Mouse (Mus musculus) left cerebral cortex, postnatal 14 days (tissue): ENCODE results near the gene Eif2b3. TPM values are rescaled to one million over a fixed set of nuclear protein-coding genes. Genes with fewer than 3 reads are reported as not detected.

Experiments
- DNase-seq, 2 experiments: peaks; one replicate each; pipeline ENCODE4 v3.0.0; 2021 to 2022; ENCODE audit warnings: low spot score in 2 of 2, mixed read lengths in 1 of 2
- intact Hi-C: fragments of 180-260 bp; cut with DNase I; formaldehyde crosslinking; loops from one replicate; pipeline ENCODE4 v1.15.1; 2025
- long read RNA-seq, 2 experiments: library from polyadenylated mRNA; stranded (forward); transcript quantifications; one replicate each; pipeline ENCODE4 v2.0.0; 2021
- total RNA-seq, 2 experiments: library from RNA; stranded (reverse); gene quantifications; 2 replicates each; pipeline ENCODE4 v1.2.3; 2021

Gene Eif2b3
- total RNA-seq = 10 to 100 TPM; 18.9 to 20.5 TPM
- long read RNA-seq, experiment 1, transcript Eif2b3-203 (12 exons, 1,555 nt) = major isoform, 33 of 41 reads
- long read RNA-seq, experiment 1, partial matches to known transcripts = 2 of 41 reads
- long read RNA-seq, experiment 1, other reads (novel, unspliced or antisense) = 4 of 41 reads
- long read RNA-seq, experiment 2, transcript Eif2b3-203 (12 exons, 1,555 nt) = major isoform, 18 of 26 reads
- long read RNA-seq, experiment 2, partial matches to known transcripts = 2 of 26 reads
- long read RNA-seq, experiment 2, other reads (novel, unspliced or antisense) = 5 of 26 reads

DNA sequence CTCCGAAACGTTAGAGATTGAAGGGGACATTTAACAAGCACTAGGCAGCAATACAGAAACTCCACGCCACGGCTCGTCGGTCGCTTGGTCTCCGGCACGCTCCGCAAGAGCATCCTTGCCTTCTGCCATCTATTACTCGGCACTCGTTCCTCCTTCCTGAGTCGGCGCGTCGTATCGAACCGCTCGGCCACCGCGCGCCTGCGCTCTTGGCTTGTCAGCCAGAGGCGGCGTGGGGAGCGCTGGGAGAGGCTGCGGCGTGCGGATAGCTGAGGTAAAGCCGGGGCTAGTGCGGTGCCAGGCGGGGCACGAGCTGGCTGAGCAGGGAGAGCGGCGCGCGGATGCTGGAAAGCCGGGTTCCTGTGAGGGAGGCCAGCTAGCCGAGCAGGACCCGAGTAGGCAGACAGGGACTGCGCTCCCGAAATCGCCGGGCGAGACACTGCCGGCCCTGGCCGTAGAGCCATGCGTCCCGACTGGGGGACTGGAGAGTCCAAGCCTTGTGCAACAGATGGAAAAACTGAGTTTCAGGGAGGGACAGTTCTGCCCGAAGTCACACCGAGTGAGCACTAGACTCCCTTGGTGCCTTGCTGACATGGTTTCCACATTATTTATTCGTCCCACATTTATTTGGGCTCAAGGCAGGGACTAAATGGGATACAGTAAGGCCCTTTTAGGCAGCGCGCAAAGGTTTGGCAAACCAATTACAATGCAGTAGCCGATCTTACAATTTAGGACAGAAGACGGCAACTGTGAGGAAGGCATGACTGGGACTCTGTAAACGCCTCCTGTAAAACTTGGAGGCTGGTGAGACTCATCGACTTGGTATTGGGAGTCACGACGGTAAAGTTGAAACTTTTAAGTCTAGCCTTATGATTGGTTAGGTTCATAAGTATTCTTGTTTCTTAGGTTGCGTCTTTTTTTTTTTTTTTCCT lies at the start of gene Eif2b3:
Gene Eif2b3, plus strand, starts transcription at position 197 of the 929 bp plus-strand sequence.
- DNase-seq = peak; percentile 89 to 92
- intact Hi-C loops = no loop called here

DNA sequence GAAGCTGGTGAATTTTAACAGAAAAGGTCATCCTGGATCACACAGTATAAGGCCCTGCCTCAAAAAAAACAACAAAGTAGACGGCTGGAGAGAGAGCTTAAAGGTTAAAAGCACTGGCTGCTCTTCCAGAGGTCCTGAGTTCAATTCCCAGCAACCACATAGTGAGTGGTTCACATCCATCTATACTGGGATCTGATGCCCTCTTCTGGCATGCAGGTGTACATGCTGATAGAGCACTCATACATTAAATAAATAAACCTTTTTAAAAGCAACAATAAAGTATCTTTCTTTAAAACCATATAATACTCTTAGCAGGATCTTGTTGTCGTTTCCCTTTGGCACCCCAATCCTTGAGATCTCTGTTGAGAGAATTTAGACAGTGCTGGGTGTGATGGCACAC lies 42.7 kb upstream of the Eif2b3 start:
- intact Hi-C loops = no loop called here
- DNase-seq = no peak

DNA sequence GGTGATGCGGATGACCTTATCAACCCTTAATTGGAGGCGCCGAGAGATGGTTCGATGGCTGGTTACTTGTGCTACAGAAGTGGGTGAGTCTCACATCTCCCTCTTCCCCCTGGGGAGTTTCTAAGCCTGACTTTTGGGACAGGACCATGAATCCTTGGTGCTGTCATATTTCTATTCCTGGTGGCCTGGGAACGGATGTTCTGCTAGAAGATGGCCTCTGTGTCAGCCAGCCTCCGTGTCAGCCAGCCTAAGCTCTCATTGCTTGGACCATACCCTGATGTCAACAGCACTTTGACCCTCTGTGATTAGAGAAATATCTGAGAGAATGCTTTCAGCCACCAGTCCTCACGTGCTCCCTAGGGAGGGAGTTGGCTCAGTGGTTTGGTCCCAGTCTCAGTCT lies 33.5 kb upstream of the Eif2b3 start:
- no peak for DNase-seq
- intact Hi-C loops = loop anchor here (5.0 kb wide), 2 partner anchors 108 to 263 kb away; partner anchors contain the start of genes Tesk2 and Zswim5

DNA sequence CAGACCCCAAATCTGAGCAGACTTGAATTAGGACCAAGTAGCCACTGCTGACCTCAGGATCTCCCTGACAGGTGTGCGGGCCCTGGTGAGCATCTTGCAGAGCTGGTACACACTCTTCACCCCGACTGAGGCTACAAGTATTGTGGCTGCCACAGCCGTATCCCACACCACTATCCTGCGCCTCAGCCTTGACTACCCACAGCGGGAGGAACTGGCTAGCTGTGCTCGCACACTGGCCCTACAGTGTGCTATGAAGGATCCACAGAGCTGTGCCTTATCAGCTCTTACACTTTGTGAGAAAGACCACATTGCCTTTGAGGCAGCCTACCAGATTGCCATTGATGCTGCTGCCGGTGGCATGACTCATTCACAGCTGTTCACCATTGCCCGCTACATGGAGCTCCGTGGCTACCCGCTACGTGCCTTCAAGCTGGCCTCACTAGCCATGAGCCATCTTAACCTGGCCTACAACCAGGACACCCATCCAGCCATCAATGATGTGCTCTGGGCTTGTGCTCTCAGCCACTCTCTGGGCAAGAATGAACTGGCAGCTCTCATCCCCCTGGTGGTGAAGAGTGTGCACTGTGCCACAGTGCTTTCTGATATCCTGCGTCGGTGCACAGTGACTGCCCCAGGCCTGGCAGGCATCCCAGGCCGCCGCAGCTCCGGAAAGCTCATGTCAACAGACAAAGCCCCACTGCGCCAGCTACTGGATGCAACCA lies 32.6 kb upstream of the Eif2b3 start:
- peak; percentile 75 to 83 for DNase-seq
- intact Hi-C loops = loop anchor here (5.0 kb wide), 2 partner anchors 109 to 264 kb away; partner anchors contain the start of genes Tesk2 and Zswim5

DNA sequence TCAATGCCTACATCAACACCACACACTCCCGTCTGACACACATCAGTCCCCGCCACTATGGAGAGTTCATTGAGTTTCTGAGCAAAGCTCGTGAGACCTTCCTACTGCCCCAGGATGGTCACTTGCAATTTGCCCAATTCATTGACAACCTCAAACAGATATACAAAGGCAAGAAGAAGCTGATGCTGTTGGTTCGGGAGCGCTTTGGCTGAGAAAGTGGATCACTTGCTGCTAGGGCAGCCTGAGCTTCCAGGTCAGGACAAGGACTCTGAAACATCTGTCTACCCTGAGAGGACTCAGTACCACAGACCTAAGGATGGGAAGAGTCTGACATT lies 32.1 kb upstream of the Eif2b3 start:
- intact Hi-C loops = loop anchor here (5.0 kb wide), 2 partner anchors 110 to 265 kb away; partner anchors contain the start of genes Tesk2 and Zswim5
- no peak for DNase-seq

DNA sequence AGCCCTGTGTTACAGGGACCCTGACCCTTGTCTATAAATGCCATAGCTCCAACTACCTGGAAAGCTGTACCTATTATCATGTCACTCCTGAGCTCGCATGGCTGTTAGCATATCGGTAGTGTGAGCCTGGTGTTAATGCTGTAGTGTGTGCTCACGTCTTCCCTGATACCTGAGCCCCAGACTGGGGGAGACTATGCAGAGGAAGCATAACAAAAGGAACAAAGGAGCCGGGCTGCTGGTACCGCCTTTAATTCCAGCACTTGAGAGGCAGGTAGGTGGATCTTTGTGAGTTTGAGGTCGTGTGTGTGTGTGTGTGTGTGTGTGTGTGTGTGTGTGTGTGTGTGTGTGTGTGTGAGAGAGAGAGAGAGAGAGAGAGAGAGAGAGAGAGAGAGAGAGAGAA lies 29.5 kb upstream of the Eif2b3 start:
- intact Hi-C loops = loop anchor here (5.0 kb wide), 2 partner anchors 112 to 267 kb away; partner anchors contain the start of genes Tesk2 and Zswim5
- DNase-seq = no peak

DNA sequence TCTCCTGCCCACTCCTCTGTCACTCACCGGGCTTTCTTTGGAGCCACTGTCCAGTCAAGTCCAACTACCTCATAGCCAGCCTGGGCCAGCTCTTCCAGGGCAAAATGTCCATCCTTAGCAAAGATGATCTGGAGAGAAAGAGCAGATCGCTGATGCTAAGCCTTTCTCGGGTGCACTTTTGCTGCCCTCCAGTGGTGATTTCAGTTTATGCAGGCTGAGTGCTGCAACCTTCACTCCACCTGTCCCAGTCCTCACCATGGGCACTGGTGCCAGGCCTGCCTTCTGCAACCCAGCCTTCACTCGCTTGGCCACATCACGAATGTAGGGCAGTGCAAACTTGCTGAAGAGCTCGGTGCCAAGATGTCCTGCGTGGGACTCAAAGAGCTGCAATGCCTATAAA lies 27.8 kb upstream of the Eif2b3 start:
- peak; percentile 84 to 88 for DNase-seq
- intact Hi-C loops = loop anchor here (1.0 kb wide), 1 partner anchor 164 kb away; no protein-coding TSS in a partner anchor

DNA sequence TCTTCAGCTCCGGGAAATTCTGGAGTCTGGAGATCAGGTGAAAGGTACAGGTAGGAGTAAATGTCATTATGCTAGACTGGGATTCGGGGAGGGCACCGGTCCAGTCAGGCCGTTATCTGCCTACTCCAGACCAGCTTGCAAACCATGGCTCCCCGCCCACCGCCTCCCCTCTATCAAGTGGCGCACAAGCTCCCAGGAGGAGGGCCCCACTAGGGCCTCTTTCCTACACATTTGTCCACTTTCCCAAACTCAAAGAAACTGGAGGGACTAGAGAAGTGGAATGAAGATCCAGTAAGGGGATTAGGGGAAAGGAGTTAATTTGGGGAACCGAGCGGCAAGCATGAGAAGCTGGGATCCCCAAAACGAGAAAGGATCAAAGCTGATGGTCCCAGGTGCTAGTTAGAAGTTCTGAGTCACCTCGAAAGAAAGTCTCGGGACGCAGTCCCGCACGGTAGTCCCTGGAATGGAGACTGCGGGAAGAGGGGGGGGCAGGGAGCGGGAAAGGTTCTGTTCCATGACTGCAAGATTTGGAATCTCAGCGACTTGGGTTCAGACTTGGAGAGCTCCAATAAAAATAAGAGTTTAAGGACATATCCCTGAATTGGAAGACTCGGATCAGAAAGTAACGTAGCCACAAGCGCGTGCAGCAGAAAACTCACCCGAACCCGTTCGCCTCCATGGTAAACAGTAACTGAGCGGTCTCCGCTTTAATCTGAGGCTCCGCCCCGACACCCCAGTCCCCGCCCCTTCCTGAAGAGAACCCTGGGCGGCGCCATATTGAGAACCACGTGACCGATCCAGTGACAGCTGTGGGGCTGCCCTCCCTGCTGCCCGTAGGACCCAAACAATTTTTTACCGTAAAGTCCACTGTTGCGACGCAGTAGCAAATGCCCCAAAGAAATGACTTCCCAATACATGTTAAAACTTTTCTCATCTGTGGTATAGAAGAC lies 25.3 kb upstream of the Eif2b3 start, which contains the start of gene Urod:
Gene Urod, minus strand, starts transcription at position 742 of the 950 bp plus-strand sequence.
- intact Hi-C loops = loop anchor here (2.0 kb wide), 1 partner anchor 127 kb away; no protein-coding TSS in a partner anchor
- peak; percentile 95 for DNase-seq

DNA sequence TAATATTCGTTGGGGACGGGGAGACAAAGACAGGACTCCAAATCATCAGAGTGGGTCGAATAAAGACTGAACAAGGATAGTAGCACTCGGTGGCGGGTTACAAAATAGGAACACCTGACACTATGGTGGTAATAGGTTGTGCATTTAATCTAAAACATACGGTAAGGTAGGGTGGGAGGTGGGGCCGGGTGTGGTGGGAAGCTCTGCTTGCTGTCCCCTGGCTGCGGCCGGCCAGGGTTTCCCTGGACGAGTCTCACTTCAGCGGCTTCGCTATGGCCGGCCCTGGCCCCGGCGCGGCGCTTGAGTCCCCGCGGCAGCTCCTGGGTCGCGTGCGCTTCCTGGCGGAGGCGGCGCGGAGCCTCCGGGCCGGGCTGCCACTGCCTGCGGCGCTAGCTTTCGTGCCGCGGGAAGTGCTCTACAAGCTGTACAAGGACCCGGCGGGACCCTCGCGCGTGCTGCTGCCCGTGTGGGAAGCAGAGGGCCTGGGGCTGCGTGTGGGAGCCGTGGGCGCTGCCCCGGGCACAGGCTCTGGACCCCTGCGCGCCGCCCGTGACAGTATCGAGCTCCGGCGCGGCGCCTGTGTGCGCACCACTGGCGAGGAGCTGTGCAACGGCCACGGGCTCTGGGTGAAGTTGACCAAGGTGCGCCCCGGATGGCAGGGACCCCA lies 23.9 kb upstream of the Eif2b3 start, which contains the start of gene Hectd3:
Gene Hectd3, plus strand, starts transcription at position 187 of the 667 bp plus-strand sequence.
- intact Hi-C loops = loop anchor here (2.0 kb wide), 1 partner anchor 126 kb away; no protein-coding TSS in a partner anchor
- peak in 1 of 2 experiments; percentile 50 for DNase-seq

DNA sequence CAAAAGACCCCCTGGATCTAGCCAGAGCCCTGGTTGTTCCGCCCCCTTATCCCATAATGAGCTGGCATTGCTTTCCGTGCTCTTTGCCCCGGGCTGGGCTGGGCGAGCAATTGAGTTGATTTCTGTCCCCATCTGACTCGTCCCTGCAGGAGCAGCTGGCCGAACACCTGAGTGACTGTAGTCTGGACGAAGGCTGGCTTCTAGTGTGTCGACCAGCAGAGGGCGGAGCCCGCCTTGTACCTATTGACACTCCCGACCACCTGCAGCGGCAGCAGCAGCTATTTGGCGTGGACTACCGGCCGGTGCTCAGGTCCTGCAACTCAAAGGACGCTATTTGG lies 23.4 kb upstream of the Eif2b3 start:
- intact Hi-C loops = loop anchor here (2.0 kb wide), 1 partner anchor 125 kb away; no protein-coding TSS in a partner anchor

DNA sequence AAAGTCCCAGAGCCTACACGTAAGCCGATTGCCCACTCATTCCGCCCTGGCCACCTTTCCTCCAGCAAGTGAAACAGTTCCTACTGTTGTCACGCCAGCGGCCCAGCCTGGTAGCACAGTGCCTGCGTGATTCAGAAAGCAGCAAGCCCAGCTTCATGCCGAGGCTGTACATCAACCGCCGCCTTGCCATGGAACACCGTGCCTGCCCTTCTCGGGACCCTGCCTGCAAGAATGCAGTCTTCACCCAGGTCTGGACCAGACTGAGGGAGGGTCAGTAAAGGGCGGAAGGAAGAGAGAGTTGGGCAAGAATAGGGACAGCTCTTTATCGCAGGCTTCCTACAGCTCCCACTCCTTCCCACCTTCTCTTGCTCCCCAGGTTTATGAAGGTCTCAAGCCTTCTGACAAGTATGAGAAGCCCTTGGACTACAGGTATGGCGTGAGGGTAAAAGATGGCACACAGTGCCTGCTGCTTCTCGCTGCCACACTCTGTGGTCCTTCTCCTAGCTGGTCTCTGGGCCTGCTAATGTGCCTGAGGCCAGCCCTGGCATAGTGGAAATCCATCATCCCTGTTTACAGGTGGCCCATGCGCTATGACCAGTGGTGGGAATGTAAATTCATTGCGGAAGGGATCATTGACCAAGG lies 19.6 kb upstream of the Eif2b3 start:
- no peak for DNase-seq
- intact Hi-C loops = loop anchor here (5.0 kb wide), 1 partner anchor 143 kb away; no protein-coding TSS in a partner anchor

More for the DNA sequence above, 23.4 kb upstream of the Eif2b3 start:
- peak in 1 of 2 experiments; percentile 34 for DNase-seq

DNA sequence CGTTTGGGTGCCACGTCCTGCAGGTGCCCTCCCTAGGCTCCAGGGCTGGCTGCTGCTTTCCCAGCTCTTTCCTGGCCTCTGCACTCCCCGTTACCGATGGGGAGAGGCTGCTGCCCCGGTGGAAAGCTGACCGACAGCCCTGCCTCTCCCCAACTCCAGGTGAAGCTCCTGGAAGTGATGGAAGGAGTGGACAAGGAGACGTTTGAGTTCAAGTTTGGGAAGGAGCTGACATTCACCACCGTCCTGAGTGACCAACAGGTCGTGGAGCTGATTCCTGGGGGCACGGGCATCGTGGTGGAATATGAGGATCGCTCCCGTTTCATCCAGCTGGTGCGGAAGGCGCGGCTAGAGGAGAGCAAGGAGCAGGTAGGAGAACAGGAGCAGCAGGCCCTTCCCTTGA lies 17.2 kb upstream of the Eif2b3 start:
- intact Hi-C loops = loop anchor here (5.0 kb wide), 1 partner anchor 140 kb away; no protein-coding TSS in a partner anchor
- DNase-seq = no peak

DNA sequence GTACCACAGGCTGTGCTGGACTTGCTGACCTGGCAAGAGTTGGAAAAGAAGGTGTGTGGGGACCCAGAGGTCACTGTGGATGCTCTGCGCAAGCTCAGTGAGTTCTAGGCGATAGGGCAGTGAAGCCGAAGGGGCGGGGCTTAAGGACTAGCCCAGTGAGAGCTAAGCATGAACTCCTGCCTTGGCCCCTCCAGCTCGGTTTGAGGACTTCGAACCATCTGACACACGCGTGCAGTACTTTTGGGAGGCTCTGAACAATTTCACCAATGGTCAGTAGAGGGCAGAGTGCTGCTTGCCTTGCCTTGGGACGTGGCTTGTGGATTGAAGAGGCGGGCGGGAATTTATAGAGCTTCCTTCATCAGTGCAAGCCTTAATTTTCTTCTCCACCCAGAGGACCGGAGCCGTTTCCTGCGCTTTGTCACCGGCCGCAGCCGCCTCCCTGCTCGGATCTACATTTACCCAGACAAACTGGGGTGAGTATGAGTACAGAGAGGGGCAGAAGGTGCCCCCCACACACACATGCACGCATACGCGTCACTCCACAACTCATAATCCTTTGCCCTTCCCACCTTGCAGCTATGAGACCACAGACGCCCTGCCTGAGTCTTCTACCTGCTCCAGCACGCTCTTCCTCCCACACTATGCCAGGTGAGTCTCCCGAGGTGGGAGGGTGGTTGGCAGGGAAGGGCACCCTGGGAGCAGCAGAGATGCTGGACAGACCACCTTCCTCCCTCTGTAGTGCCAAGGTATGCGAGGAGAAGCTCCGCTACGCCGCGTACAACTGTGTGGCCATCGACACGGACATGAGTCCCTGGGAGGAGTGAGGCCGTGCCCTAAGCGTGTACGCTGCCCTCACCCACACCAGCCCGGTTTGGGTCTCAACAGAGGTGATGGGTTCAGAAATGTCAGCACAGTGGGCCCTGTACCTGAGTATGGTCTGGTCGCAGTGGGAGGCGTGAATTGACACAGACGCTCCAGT lies 16.4 kb upstream of the Eif2b3 start:
- peak; percentile 77 to 85 for DNase-seq
- intact Hi-C loops = loop anchor here (5.0 kb wide), 1 partner anchor 139 kb away; no protein-coding TSS in a partner anchor

DNA sequence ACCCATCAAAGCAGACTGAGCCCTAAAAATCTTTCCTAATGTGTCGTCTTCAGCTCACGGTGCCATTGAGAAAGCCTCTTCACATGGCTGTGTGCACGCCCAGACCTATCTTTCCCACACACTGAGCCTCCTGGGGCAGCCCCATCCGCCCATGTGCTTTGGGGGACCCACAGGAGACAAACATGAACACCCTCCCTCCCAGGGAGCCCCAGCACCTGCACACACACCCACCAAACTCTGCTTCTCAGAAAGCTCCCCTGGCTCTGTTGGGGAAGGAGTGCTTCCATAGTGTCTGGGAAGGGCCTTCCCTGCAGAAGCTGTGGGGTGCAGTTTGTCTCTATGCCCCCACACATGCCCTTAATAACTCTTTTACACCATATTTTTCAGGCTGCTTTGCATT lies 14.6 kb upstream of the Eif2b3 start:
- no peak for DNase-seq
- intact Hi-C loops = loop anchor here (5.0 kb wide), 1 partner anchor 138 kb away; no protein-coding TSS in a partner anchor

DNA sequence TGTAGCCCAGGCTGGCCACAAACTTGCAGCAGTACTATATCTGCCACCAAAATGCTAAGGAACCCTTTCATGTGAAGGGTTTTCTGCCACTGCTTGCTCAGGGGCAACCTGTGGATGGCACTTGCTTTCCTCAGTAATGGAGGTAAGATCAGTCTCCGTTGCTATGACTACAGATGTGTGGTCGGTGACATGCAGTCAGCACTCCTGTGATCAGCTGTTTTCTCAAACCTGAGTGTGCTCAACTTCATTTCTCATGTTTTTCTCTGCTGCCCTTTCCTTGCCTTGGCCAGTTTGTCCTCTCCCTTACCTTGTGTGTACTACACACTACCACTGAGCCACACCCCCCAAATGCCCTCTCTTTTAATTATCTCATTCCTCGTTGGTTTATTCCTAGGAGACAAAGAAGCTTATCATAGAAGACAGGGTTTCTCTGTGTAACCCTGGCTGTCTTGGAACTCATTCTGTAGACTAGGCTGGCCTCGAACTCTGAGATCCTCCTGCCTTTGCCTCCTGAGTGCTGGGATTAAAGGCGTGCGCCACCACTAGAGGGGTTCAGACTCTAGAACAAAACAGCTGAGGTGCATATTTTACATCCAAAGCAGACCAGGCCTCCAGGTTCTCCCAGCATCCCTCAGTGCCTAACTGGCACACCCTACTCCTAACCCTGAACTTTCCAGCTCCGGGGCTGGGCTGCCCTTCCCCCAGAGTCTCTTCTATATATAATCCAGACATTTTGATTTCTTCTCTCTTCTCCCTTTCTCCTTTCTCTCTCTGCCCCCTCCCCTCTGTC lies 13.4 kb upstream of the Eif2b3 start:
- no peak for DNase-seq
- intact Hi-C loops = no loop called here
